Mouse (Mus musculus): ENCODE measurements around the gene Map4k5.

GRCm38 (mm10) chr12:69941655-69942329 is 48.8 kb upstream of the Map4k5 start:
- no peak for TF ChIP-seq CTCF (IDR thresholded peaks at IDR 0.05; ENCODE audit: insufficient read depth, low read depth, low read length)
- no peak for TF ChIP-seq POLR2A (IDR thresholded peaks at IDR 0.05; ENCODE audit: insufficient read depth, low read depth, low read length)
